Mouse (Mus musculus): Measurements from ENCODE around the gene Dlx3.
A peak's percentile ranks its signal among the peaks of the same experiment; 100 is the strongest.

The Dlx3 gene

GRCm38 (mm10) chr11:95088857-95089779 is 30.8 kb upstream of the Dlx3 start:
- DNase-seq (ENCODE audit: low spot score in 2 of 2) = no peak

GRCm38 (mm10) chr11:95093077-95093476 is 26.8 kb upstream of the Dlx3 start:
- no peak for DNase-seq (ENCODE audit: low spot score in 2 of 2)

GRCm38 (mm10) chr11:95095596-95095995 is 24.3 kb upstream of the Dlx3 start:
- no peak for DNase-seq (ENCODE audit: low spot score in 2 of 2)

GRCm38 (mm10) chr11:95096608-95097373 is 23.1 kb upstream of the Dlx3 start:
- DNase-seq (ENCODE audit: low spot score in 2 of 2) = no peak

GRCm38 (mm10) chr11:95097889-95098288 is 22.0 kb upstream of the Dlx3 start:
- DNase-seq (ENCODE audit: low spot score in 2 of 2) = no peak

GRCm38 (mm10) chr11:95098346-95099095 is 21.4 kb upstream of the Dlx3 start:
- no peak for DNase-seq (ENCODE audit: low spot score in 2 of 2)

- DNase-seq (ENCODE audit: low spot score in 2 of 2) = no peak
Observed at GRCm38 (mm10) chr11:95100393-95100792, 19.5 kb upstream of the Dlx3 start.

GRCm38 (mm10) chr11:95101071-95101788 is 18.7 kb upstream of the Dlx3 start:
- DNase-seq (ENCODE audit: low spot score in 2 of 2) = no peak

GRCm38 (mm10) chr11:95102161-95102904 is 17.6 kb upstream of the Dlx3 start:
- DNase-seq (ENCODE audit: low spot score in 2 of 2) = no peak

GRCm38 (mm10) chr11:95104266-95104665 is 15.7 kb upstream of the Dlx3 start:
- no peak for DNase-seq (ENCODE audit: low spot score in 2 of 2)

GRCm38 (mm10) chr11:95105274-95105874 is 14.5 kb upstream of the Dlx3 start:
- no peak for DNase-seq (ENCODE audit: low spot score in 2 of 2)

- DNase-seq (ENCODE audit: low spot score in 2 of 2) = peak; percentile 74 to 79
Observed at GRCm38 (mm10) chr11:95106440-95107236, 13.3 kb upstream of the Dlx3 start.

GRCm38 (mm10) chr11:95109000-95109399 is 10.9 kb upstream of the Dlx3 start:
- no peak for DNase-seq (ENCODE audit: low spot score in 2 of 2)

GRCm38 (mm10) chr11:95110081-95110480 is 9.8 kb upstream of the Dlx3 start:
- no peak for DNase-seq (ENCODE audit: low spot score in 2 of 2)

- DNase-seq (ENCODE audit: low spot score in 2 of 2) = peak; percentile 58 to 84
Observed at GRCm38 (mm10) chr11:95117030-95117429, 2.9 kb upstream of the Dlx3 start.

GRCm38 (mm10) chr11:95118505-95118904 is 1.4 kb upstream of the Dlx3 start:
- DNase-seq (ENCODE audit: low spot score in 2 of 2) = peak; percentile 74 to 75

- no peak for DNase-seq (ENCODE audit: low spot score in 2 of 2)
Observed at GRCm38 (mm10) chr11:95120633-95121020, 708 bp downstream of the Dlx3 start.

- DNase-seq (ENCODE audit: low spot score in 2 of 2) = no peak
Observed at GRCm38 (mm10) chr11:95121161-95122099, 1.5 kb downstream of the Dlx3 start.

Data from frontal cortex, postnatal 36 days (tissue).